Mouse (Mus musculus) gonadal fat pad, adult 2 months (tissue): ENCODE results near the gene Plekha4. TPM values are rescaled to one million over a fixed set of nuclear protein-coding genes. Genes with fewer than 3 reads are reported as not detected.
"Not testable (repeated sequence)": the region's sequence is repeated elsewhere in the genome, so short reads cannot be mapped to it uniquely, and the experiment has no call there.

ENCODE experiments used
- DNase-seq: peaks from one replicate; pipeline ENCODE4 v3.0.0-alpha.2; 2012; ENCODE audit warnings: low read depth
- polyA plus RNA-seq: library from polyadenylated mRNA; depleted of rRNA; stranded (reverse); fragments of >200 nt; gene quantifications from 2 replicates; pipeline ENCODE4 v1.2.3, GENCODE M21; 2012; rRNA removed

Plekha4 gene
- 13.5 and 13.9 TPM in 2 replicates for polyA plus RNA-seq

GRCm38 (mm10) chr7:45525809-45526473 lies at the start of gene Plekha4, which contains the start of gene Ppp1r15a:
Gene Plekha4 (plus strand): TSS chr7:45526330.
Gene Ppp1r15a (minus strand): TSS chr7:45526268.
- no peak for DNase-seq

GRCm38 (mm10) chr7:45476453-45476852 lies 49.7 kb upstream of the Plekha4 start:
- DNase-seq, result no peak

GRCm38 (mm10) chr7:45477003-45477402 lies 49.1 kb upstream of the Plekha4 start:
- no peak for DNase-seq

GRCm38 (mm10) chr7:45478774-45479173 lies 47.4 kb upstream of the Plekha4 start:
- DNase-seq, result no peak

GRCm38 (mm10) chr7:45480310-45480709 lies 45.8 kb upstream of the Plekha4 start:
- DNase-seq, result not testable (repeated sequence)

GRCm38 (mm10) chr7:45481374-45481927 lies 44.7 kb upstream of the Plekha4 start, which contains the start of gene Tulp2:
Gene Tulp2 (plus strand): TSS chr7:45481877.
- DNase-seq, result no peak

- DNase-seq, result no peak
Observed at GRCm38 (mm10) chr7:45482166-45482565, 44.0 kb upstream of the Plekha4 start.

- not testable (repeated sequence) for DNase-seq
Observed at GRCm38 (mm10) chr7:45484985-45485384, 41.1 kb upstream of the Plekha4 start.

- no peak for DNase-seq
Observed at GRCm38 (mm10) chr7:45486158-45486557, 40.0 kb upstream of the Plekha4 start.

GRCm38 (mm10) chr7:45486761-45487415 lies 39.2 kb upstream of the Plekha4 start, which contains the start of gene Gm45808:
Gene Gm45808 (minus strand): TSS chr7:45486811.
- no peak for DNase-seq

GRCm38 (mm10) chr7:45487861-45488292 lies 38.3 kb upstream of the Plekha4 start:
- no peak for DNase-seq

- no peak for DNase-seq
Observed at GRCm38 (mm10) chr7:45488293-45489204, 37.6 kb upstream of the Plekha4 start, which contains the start of gene Dhdh. Gene Dhdh (minus strand): TSS chr7:45488805.

- DNase-seq, result no peak
Observed at GRCm38 (mm10) chr7:45489578-45489977, 36.6 kb upstream of the Plekha4 start.

- no peak for DNase-seq
Observed at GRCm38 (mm10) chr7:45490822-45491221, 35.3 kb upstream of the Plekha4 start.

- DNase-seq, result no peak
Observed at GRCm38 (mm10) chr7:45491264-45491663, 34.9 kb upstream of the Plekha4 start.

GRCm38 (mm10) chr7:45492225-45492844 lies 33.8 kb upstream of the Plekha4 start:
- DNase-seq, result no peak

- no peak for DNase-seq
Observed at GRCm38 (mm10) chr7:45492951-45493350, 33.2 kb upstream of the Plekha4 start.

- no peak for DNase-seq
Observed at GRCm38 (mm10) chr7:45494548-45494947, 31.6 kb upstream of the Plekha4 start.

GRCm38 (mm10) chr7:45498427-45498826 lies 27.7 kb upstream of the Plekha4 start:
- DNase-seq, result no peak

- DNase-seq, result no peak
Observed at GRCm38 (mm10) chr7:45507583-45507982, 18.5 kb upstream of the Plekha4 start.

- DNase-seq, result no peak
Observed at GRCm38 (mm10) chr7:45508561-45508960, 17.6 kb upstream of the Plekha4 start.
